Mouse (Mus musculus): ENCODE results near the gene Gan. TPM values are rescaled to one million over a fixed set of nuclear protein-coding genes. Genes with fewer than 3 reads are reported as not detected.

Gan gene
- total RNA-seq, 4 experiments from 2014 or later, result 18.1 to 20.3 (median 19.0) TPM

Other genes starting within 250 kb of the Gan start
- gene Cmc2, start 236.7 kb upstream of the Gan start, total RNA-seq (2022), result 10 to 100 TPM; 11.8 to 13.6 (median 13.1) TPM
- gene Cenpn, start 236.4 kb upstream of the Gan start, total RNA-seq (2022), result 1 to 10 TPM; 1.1 to 1.9 (median 1.6) TPM
- 10 to 100 TPM; 44.4 to 47.7 (median 45.2) TPM for gene Atmin, start 214.7 kb upstream of the Gan start, total RNA-seq (2022)
- gene 1700030J22Rik, start 179.2 kb upstream of the Gan start, total RNA-seq (2022), result 10 to 100 TPM in 1 of 4 experiments, 1 to 10 TPM in 3; 7.3 to 10.6 (median 8.6) TPM
- gene Gcsh, start 164.6 kb upstream of the Gan start, total RNA-seq (2022), result 10 to 100 TPM; 46.0 to 53.2 (median 48.7) TPM
- gene Pkd1l2, start 75.7 kb upstream of the Gan start, total RNA-seq (2022), result under 1 TPM in 3 of 4 experiments, not detected in 1; 0.06 to 0.27 (median 0.11) TPM
- under 1 TPM in 3 of 4 experiments, not detected in 1; 0.14 to 0.47 (median 0.20) TPM for gene Bco1, start 62.3 kb upstream of the Gan start, total RNA-seq (2022)
- gene Cmip, start 98.9 kb downstream of the Gan start, total RNA-seq (2022), result 100 to 1,000 TPM; 252 to 278 (median 268) TPM